Mouse (Mus musculus) gastrocnemius, adult 2 months (tissue): ENCODE data around the gene Gbgt1. TPM values are rescaled to one million over a fixed set of nuclear protein-coding genes. Genes with fewer than 3 reads are reported as not detected.

ENCODE experiments used
- DNase-seq: peaks from one replicate; pipeline ENCODE4 v3.0.0; 2022
- H3K27ac ChIP-seq: fragments of 200-600 bp; 2 replicates; pipeline ENCODE4 v1.8.1; 2022; ENCODE audit warnings: mild to moderate bottlenecking
- H3K4me3 ChIP-seq: fragments of 200-600 bp; 2 replicates; pipeline ENCODE4 v1.8.1; 2022; ENCODE audit warnings: mild to moderate bottlenecking, moderate library complexity
- CTCF ChIP-seq: fragments of 200-600 bp; IDR thresholded peaks from 2 replicates; pipeline ENCODE4 v1.8.1; 2022; ENCODE audit warnings: antibody characterized with exemption, mild to moderate bottlenecking, moderate library complexity
- intact Hi-C: fragments of 180-260 bp; cut with DNase I; formaldehyde crosslinking; loops from one replicate; pipeline ENCODE4 v1.15.1; 2025
- total RNA-seq, 2 experiments: library from RNA; stranded (reverse); gene quantifications; 2 replicates each; pipeline ENCODE4 v1.2.3; 2021

The Gbgt1 gene
- total RNA-seq, 2 experiments from 2014 or later, result 0.56 to 1.1 TPM

DNA sequence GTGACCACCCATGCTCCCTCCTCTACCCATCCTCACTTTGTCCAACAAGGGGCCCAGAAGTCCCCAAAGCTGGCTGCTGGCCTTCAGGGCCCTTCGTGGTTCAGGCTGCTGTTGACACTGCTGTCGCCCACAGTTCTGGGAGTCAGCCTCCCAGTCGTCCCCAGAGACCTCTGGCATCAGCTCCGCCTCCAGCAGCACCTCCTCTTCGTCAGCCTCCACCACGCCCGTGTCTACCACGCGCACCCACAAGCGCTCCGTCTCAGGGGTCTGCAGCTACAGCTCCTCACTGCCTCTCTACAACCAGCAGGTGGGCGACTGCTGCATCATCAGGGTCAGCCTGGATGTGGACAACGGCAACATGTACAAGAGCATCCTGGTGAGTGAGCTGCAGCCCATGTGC, 52.5 kb downstream of the Gbgt1 start:
- TF ChIP-seq CTCF, result no peak
- no peak for DNase-seq
- H3K27ac ChIP-seq, result no peak overlapping the region
- no peak overlapping the region for H3K4me3 ChIP-seq
- intact Hi-C loops, result loop anchor here (2.0 kb wide), 1 partner anchor 34 kb away; the partner anchor contains the start of gene Gtf3c5

DNA sequence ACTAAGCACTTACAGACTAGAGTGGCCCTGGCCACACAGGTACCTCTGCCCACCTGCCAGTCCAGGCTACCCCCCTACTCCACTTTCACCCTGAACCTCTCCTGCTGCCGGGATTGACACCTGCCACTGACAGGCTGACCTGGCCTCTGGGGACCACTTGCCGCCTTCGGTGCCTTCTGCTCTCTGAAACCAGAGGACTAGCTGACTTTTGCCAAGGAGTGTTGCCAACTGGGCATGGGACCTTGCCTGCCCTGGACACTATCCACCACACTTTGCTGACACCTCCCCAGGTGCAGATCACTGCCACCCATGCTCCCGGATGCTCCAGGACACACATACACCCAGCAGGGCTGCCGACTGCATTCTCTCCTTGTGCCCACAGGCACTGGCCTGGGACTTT, 55.6 kb downstream of the Gbgt1 start:
- H3K4me3 ChIP-seq, result no peak overlapping the region
- peak; percentile 74 for DNase-seq
- H3K27ac ChIP-seq, result no peak overlapping the region
- intact Hi-C loops, result no loop called here
- no peak for TF ChIP-seq CTCF

Other genes starting within 250 kb of the Gbgt1 start
- 1 to 10 TPM; 2.1 to 3.2 TPM for gene Ppp1r26, start 50.1 kb upstream of the Gbgt1 start, total RNA-seq
- gene 1700007K13Rik, start 30.6 kb upstream of the Gbgt1 start, total RNA-seq, result under 1 TPM; 0.33 to 0.36 TPM
- 10 to 100 TPM; 21.2 to 25.5 TPM for gene Mrps2, start 28.8 kb upstream of the Gbgt1 start, total RNA-seq
- gene Gm10134, start 9.2 kb downstream of the Gbgt1 start, total RNA-seq, result under 1 TPM in 1 of 2 experiments, not detected in 1; 0.98 TPM
- gene Ralgds, start 16.2 kb downstream of the Gbgt1 start, total RNA-seq, result 10 to 100 TPM in 1 of 2 experiments, 1 to 10 TPM in 1; 9.9 to 10.1 TPM
- not detected for gene Cel, start 66.5 kb downstream of the Gbgt1 start, total RNA-seq
- gene Gtf3c5, start 86.9 kb downstream of the Gbgt1 start, total RNA-seq, result 1 to 10 TPM; 7.2 to 8.0 TPM
- not detected for gene Gfi1b, start 125.1 kb downstream of the Gbgt1 start, total RNA-seq
- 10 to 100 TPM; 42.5 to 45.9 TPM for gene Tsc1, start 144.3 kb downstream of the Gbgt1 start, total RNA-seq
- gene Spaca9, start 202.8 kb downstream of the Gbgt1 start, total RNA-seq, result not detected
- not detected for gene Ak8, start 203.3 kb downstream of the Gbgt1 start, total RNA-seq